Mouse (Mus musculus) macrophage (primary cell): ENCODE results near the gene Cd69. TPM values are rescaled to one million over a fixed set of nuclear protein-coding genes. Genes with fewer than 3 reads are reported as not detected.
A peak's percentile ranks its signal among the peaks of the same experiment; 100 is the strongest.

Experiments
- H3K27ac ChIP-seq: fragments of 350-480 bp; formaldehyde crosslinking; 2 replicates; pipeline ENCODE4 v1.9.0; 2021
- H3K36me3 ChIP-seq: fragments of 350-480 bp; formaldehyde crosslinking; 2 replicates; pipeline ENCODE4 v1.9.0; 2021; ENCODE audit errors: inconsistent target
- H3K4me3 ChIP-seq: fragments of 350-480 bp; formaldehyde crosslinking; 2 replicates; pipeline ENCODE4 v1.9.0; 2021; ENCODE audit errors: inconsistent target
- H3K79me2 ChIP-seq: fragments of 350-480 bp; formaldehyde crosslinking; 2 replicates; pipeline ENCODE4 v1.9.0; 2021; ENCODE audit errors: inconsistent target
- WGBS: methylation state at CpG from one replicate; pipeline ENCODE4 v1.1.7; 2026; ENCODE audit warnings: inconsistent platforms; ENCODE audit not compliant: missing documents; 5-methylcytosine and 5-hydroxymethylcytosine counted together
- polyA plus RNA-seq: library from polyadenylated mRNA; stranded (reverse); fragments of 250-400 nt; gene quantifications from 3 replicates; pipeline ENCODE4 v1.2.4, GENCODE M21; 2018; ENCODE audit warnings: inconsistent platforms

Cd69 gene
- polyA plus RNA-seq, 1 experiment from 2014 or later = 4.1 TPM

DNA sequence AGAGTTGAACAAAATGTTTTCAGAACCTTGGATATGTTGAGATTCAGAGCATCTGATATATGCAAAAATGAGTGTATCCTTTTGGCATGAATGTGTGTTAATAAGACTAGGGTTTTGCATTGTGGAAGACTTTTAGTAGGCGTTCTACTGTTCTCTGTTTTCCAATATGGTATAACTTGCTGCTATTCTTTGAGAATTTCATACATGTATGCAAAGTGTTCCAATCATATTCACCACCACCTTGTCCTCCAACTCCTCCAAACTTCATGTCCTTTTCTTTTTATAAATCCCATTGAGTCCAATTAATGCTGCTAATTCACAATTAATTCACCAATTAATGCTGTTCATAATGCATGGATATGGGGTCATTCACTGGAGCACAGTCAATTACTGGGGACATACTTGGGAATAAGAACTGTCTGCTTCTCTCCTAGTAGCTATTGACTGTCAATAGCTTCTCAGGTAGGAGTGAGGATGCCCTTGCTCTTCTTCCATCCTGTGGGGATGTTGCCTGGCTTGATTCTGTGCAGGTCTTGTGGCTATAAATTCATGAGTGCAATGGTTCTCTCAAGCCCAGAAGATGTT is 8.7 kb downstream of the Cd69 start:
- no peak overlapping the region for H3K27ac ChIP-seq
- H3K79me2 ChIP-seq = no peaks in the 10 kb centered on the region
- WGBS = 80% methylated on average over 1 of the region's 1 CpGs
- peaks cover 24% of the 10 kb centered on the region; the same call in 1 of the 2 replicates for H3K36me3 ChIP-seq
- no peak overlapping the region for H3K4me3 ChIP-seq

DNA sequence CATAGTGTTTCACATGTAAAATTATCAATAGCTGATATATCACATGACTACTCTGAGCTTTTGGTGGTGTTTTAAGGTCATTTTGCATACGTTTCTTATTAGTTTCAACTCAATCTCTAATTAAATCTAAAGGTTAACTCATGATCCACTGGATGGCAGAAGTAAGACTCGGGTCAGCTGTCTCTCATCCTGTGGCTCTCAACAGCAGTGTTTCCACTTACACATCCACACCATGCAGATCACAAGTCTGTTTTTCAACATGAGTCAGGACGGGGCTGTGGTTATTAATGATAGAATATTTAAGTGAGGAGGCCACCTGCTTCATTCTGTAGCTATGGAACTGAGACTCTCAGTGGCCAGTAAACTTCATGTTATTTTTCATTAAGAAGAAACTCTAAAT is 9.4 kb downstream of the Cd69 start:
- Histone ChIP-seq H3K4me3 (no peak overlapping the region), H3K27ac (no peak overlapping the region), H3K79me2 (no peaks in the 10 kb centered on the region), H3K36me3 (peaks cover 24% of the 10 kb centered on the region; the same call in 1 of the 2 replicates)
- WGBS = 75% methylated on average over 2 of the region's 3 CpGs

DNA sequence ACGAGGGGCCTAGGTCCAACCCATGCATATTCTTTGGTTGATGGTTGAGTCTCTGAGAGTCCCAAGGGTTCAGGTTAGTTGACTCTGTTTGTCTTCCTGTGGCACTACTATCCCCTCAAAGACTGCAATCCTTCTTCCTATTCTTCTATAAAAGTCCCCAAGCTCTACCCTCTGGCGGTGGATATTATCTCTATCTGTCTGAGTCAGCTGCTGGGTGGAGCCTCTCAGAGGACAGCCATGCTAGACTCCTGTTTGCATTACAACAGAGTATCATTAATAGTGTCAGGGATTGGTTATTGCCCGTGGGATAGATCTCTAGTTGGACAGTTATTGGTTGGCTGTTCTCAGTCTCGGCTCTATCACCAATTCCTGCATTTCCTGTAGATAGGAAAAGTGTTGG is 14.3 kb downstream of the Cd69 start:
- H3K79me2 ChIP-seq = no peaks in the 10 kb centered on the region
- H3K36me3 ChIP-seq = no peaks in the 10 kb centered on the region
- no peak overlapping the region for H3K4me3 ChIP-seq
- no peak overlapping the region for H3K27ac ChIP-seq
- 80% methylated on average over 4 of the region's 4 CpGs for WGBS

DNA sequence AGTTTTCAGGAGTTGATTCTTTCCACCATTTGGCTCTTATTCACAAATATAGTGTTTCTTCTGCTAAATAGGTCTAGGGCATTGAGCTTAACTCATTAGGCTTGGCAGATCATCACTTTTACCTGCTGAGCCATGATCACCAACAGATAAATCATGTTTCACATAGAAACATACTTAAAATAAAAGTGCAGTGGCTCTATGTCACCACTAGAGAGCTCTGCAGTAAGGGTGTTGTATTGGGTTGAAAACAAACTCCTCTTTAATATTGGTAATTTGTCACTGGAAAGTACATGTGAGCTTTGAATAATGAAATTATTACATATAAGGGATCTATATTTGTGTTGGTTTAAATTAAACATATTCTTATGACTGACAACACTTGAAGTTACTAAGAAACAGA is 15.2 kb downstream of the Cd69 start:
- no peaks in the 10 kb centered on the region for H3K36me3 ChIP-seq
- no peak overlapping the region for H3K27ac ChIP-seq
- H3K4me3 ChIP-seq = no peak overlapping the region
- no peaks in the 10 kb centered on the region for H3K79me2 ChIP-seq

DNA sequence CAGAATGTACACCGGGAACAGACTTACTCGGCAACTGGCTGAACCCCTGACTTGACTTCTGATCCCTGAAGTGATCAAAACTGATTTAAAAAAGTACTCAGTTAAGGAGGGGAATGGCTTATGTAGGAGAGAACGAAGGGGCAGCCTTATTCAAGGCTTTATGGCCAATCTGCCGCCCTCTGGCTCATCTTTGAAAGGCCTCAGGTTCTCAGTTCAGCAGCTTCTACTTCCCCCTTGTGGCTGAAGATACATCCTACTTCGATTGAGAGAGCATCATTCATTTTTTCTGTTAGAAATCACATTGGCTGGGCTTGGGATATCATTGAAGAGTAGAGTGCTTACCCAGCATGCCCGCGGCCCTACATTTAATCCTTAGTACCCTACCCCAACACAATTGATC is 19.2 kb downstream of the Cd69 start:
- Histone ChIP-seq H3K36me3 (no peaks in the 10 kb centered on the region), H3K27ac (no peak overlapping the region), H3K4me3 (no peak overlapping the region), H3K79me2 (no peaks in the 10 kb centered on the region)
- 51% methylated on average over 7 of the region's 7 CpGs for WGBS

DNA sequence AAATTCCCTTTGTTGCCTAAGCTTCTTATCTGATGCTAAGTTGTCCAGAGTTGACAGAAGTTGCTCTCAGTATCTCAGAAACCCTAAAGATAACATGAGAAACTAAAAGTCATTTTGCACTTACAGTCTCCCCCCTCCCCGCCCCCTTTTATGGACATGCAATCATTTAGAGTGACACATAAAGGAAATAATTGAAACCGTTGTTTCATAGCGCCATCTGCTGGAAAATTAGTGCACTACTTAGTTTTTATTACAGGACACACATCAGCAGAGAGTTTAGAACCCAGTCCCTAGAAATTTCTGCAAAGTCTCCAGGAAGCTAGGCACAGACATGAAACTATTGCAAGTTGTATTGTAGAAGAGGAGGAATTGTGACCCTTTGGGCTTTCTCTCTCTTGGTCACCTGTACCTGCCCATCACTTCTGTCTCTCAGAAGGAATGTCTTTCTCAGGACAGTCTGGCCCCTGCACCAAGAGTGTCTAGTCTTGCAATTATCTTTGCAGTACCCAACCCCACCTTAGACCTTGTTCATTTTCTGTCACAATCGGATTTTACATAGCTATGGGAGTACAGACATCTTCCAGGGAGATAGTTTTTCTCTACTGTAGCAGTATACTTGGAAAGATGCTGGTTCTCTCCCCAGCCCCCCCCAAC is 20.2 kb downstream of the Cd69 start:
- H3K79me2 ChIP-seq = no peaks in the 10 kb centered on the region
- H3K4me3 ChIP-seq = no peak overlapping the region
- no peaks in the 10 kb centered on the region for H3K36me3 ChIP-seq
- 19% methylated on average over 4 of the region's 4 CpGs for WGBS
- no peak overlapping the region for H3K27ac ChIP-seq

DNA sequence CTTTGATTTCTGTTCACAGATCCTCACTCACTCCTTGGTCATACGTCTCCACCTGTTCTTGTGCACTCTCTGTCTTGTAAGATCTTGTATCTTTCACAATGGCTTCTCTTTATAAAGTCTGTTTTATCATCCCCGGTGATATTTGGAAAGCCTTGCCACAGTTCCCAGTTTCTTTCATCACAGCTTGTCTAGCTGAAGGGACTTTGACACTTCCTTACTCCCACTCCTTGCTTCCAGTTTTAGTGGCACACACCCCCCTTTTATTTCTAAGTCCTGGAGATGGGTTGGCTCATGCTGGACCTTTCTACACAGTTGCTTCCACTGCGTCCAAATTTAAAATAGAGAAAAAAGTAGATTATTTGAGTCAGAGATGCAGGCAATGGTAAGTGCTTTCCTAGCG is 20.9 kb downstream of the Cd69 start:
- H3K36me3 ChIP-seq = no peaks in the 10 kb centered on the region
- H3K27ac ChIP-seq = no peak overlapping the region
- 73% methylated on average over 3 of the region's 4 CpGs for WGBS
- H3K79me2 ChIP-seq = no peaks in the 10 kb centered on the region
- no peak overlapping the region for H3K4me3 ChIP-seq

DNA sequence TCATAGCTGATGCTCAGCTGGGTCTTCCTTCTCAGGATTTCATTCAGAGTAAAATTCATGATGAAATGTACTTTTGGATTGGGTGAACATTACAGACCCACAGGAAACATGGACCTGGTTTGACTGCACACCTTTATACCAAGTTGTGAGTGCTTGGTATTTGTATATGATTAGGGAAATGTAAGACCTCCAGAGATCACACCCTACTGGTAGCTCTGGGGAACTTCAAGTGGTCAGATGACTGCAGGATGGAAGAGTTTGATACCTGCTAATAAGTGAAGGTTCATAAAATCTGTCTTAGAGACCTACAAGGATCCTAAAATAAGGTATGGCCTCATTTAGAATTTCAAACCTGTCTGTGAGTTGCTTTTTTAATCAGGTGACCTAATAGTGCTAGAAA is 27.0 kb downstream of the Cd69 start:
- H3K79me2 ChIP-seq = no peaks in the 10 kb centered on the region
- H3K27ac ChIP-seq = no peak overlapping the region
- H3K36me3 ChIP-seq = no peaks in the 10 kb centered on the region
- H3K4me3 ChIP-seq = no peak overlapping the region

DNA sequence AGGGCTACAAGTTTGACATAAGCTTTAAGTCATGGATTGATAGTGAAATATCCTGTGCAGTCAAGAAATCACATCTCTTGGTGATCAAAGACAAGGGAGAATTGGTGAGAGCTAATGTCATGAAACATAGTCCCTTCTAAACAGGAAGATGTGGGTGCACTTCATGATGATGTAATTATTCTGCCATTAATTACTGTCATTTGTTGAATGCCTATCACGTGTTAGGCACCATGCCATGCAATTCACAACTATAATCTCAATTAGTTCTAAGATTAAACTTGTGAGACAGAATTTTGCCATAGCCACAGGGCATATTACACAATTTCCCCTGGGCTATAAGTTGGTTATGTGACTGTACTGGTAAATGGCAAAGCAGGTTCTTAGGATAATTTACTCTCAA is 28.2 kb downstream of the Cd69 start:
- Histone ChIP-seq H3K79me2 (no peaks in the 10 kb centered on the region), H3K4me3 (no peak overlapping the region), H3K27ac (no peak overlapping the region), H3K36me3 (no peaks in the 10 kb centered on the region)
- WGBS = 21% methylated on average over 1 of the region's 1 CpGs

DNA sequence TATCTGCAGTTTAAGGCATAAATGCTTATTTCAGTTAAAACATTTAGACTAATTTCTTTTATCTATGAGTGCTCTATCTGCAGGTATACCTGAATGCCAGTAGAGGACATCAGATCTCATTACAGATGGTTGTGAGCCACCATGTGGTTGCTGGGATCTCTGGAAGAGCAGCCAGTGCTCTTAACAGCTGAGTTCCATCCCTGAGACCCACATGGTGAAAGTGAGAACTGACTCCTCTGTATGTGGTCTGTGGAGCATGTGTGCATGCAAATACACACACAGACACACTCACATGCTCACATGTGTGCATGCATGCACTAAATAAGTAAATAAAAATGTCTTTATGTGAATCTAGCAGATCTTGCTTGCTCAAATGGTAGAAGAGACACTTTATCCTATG is 29.4 kb downstream of the Cd69 start:
- Histone ChIP-seq H3K36me3 (no peaks in the 10 kb centered on the region), H3K27ac (no peak overlapping the region), H3K4me3 (no peak overlapping the region), H3K79me2 (no peaks in the 10 kb centered on the region)

DNA sequence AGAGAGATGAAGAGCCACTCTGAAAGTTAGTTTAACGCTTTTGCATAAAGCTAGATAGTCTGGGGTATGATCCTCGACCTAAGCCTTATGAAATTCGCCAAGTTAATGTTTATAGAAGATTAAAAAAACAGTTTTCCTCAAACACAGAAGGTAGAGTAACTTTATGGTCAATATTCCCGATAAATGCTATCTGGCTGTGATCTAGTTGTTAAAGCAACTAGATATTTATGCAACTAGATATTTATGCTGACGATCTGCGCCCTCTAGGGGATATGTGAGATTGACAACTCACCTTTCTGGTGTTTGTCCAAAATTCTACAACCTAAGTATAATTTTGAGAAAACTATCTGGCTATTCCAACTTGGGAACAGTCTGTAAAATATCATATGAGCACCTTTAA is 33.3 kb downstream of the Cd69 start:
- Histone ChIP-seq H3K4me3 (no peak overlapping the region), H3K36me3 (no peaks in the 10 kb centered on the region), H3K79me2 (peaks cover 10% of the 10 kb centered on the region; the same call in 1 of the 2 replicates), H3K27ac (no peak overlapping the region)
- 38% methylated on average over 6 of the region's 6 CpGs for WGBS

DNA sequence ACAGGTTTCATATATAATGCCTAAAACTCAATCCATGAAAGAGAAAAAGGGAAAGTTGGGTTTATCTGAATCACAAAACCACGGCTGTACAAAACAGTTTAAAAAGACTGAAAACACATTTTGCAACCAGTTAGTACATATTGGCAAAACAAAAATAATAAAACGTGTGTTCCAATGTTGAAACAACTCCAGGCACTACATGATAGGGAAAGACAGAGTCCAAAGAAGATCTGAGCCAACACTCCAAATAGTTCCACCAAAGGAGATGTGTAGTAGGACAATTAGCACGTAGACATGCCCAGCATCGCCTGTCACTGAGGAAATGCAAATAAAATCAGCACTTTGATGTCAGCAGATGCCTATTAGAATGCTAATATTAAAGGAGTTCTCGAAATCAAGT is 33.8 kb downstream of the Cd69 start:
- 77% methylated on average over 5 of the region's 5 CpGs for WGBS
- Histone ChIP-seq H3K4me3 (no peak overlapping the region), H3K36me3 (no peaks in the 10 kb centered on the region), H3K27ac (no peak overlapping the region), H3K79me2 (peaks cover 11% of the 10 kb centered on the region; the same call in 1 of the 2 replicates)

DNA sequence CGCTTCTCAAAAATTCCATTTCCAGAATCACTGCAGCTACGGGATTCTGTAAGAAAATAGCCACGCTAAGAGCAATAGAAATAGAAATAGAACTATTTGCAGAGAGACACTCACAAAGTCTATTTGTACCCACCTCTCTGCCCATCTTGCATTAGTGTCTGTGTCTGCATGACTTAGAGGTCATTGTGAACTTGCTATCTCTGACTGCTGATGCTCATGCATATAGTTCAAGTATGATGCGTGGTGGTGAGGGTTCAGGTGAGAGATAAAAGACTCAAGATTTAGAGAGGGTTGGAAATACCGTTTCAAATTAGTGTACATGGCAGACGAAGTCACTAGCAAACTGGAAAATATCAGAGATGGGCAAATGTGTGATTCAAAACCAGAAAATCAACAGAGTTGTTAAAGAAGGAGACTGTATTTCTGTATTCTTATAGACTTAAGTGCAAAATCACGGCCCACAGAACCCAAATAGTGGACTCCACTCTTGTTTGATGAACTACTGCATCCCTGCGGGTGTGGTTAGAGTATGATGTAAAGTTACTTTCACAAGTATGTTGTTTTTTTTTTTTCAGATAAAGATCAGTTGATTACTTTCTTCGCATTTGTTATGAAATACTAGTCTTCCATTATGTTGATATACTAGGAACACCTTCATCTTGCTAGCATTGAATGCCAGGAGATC is 35.5 kb downstream of the Cd69 start:
- Histone ChIP-seq H3K79me2 (peaks cover 20% of the 10 kb centered on the region; the same call in 1 of the 2 replicates), H3K36me3 (no peaks in the 10 kb centered on the region), H3K27ac (no peak overlapping the region), H3K4me3 (no peak overlapping the region)
- WGBS = 82% methylated on average over 9 of the region's 9 CpGs

DNA sequence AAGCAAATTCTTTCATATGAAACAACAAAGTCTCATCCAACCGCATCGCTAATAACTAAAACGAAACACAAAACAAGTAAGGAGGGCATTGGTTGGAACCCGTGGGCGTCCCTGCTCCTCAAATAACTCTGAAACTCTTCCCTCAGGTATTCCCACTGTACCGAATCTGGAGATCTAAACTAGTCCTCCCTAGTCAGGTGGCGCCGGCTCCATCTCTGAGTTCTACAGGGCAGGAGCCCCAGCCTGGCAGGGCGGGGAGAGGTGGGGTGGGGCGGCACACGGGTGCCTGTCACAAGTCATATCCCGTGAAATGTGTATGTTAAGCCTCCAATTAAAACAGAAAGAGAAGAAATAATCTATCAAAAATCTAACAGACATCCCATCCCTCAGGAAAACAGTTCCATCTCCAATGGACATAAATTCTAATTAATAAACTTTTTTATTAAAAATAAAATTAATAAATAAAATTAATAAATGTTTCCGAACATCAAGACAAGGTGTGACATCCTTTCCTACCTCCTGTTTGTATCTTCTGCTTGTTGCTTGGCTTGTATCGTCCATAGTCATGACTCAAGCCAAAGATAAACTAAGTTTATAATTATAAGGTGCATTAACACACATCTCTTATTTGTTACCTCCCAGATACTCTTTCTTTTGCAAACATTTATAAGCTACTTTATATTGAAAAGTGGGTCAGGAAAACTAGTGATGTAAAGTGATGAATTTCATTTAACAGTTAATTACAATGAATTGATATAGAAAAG is 36.8 kb downstream of the Cd69 start:
- 12% methylated on average over 14 of the region's 14 CpGs for WGBS
- Histone ChIP-seq H3K27ac (peak overlapping the region; percentile 100), H3K4me3 (peak overlapping the region; percentile 67), H3K36me3 (no peaks in the 10 kb centered on the region), H3K79me2 (peaks cover 25% of the 10 kb centered on the region; the same call in 1 of the 2 replicates)
